Mouse (Mus musculus): ENCODE results near the gene Cxcr5.

DNA sequence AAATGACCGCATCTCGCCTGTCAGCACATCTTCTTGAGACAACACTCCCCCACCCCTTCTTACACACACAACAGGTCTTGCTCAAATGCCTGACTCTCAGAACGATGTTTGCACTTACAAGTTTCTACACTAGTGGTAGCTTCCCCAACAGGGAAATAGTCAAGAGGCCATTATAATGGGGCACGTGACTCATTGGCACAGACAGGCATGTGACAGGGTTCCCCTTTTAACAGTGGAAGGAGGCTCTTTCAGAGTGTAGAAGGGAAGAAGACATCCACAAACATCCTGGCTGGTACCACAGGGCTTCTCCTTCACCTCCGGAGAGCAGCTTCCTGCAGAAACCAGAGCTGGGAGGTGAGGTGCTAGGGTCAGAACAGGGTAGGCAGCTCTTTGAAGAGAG lies 99.7 kb downstream of the Cxcr5 start:
- TF ChIP-seq GATA1 (IDR thresholded peaks at IDR 0.05; ENCODE audit: borderline replicate concordance, low read length) (no peak), FLI1 (IDR thresholded peaks at IDR 0.05; ENCODE audit: low read length) (no peak)

Data from megakaryocyte, embryonic 14.5 days (primary cell).